Comparison of ENCODE assay signal across 10 mouse cellular contexts in genomic region chr12:117412257-117412656, GRCm38 (mm10).
DNase-seq lines count a peak whose midpoint lies in the region; ATAC-seq lines count a peak whose summit lies in the region.
"Had no signal": no experiment of that assay in that cellular context is flagged by ENCODE, and none has a peak within 500 bp of the region (broad histone marks: within the 10 kb centered on the region; RNA-seq: fewer than 3 reads in every experiment).

No protein-coding gene starts in this region.

- no peaks in the 10 kb centered on the region for H3K36me3 ChIP-seq in heart, embryonic 11.5 days (ENCODE audit: control insufficient read depth, insufficient read depth, low read length)
- H3K36me3 ChIP-seq in kidney, embryonic 14.5 days (ENCODE audit: control insufficient read depth, insufficient read depth, low read length) = no peaks in the 10 kb centered on the region
- no peaks in the 10 kb centered on the region for H3K36me3 ChIP-seq in neural tube, embryonic 14.5 days (ENCODE audit: control insufficient read depth, insufficient read depth, low read length)
- H3K36me3 ChIP-seq: embryonic facial prominence, embryonic 13.5 days had no signal

- H3K4me3 ChIP-seq in heart, embryonic 11.5 days (ENCODE audit: low read depth, low read length) = no peak overlapping the region
- no peak overlapping the region for H3K4me3 ChIP-seq in kidney, embryonic 14.5 days (ENCODE audit: low read length)
- no peak overlapping the region for H3K4me3 ChIP-seq in neural tube, embryonic 14.5 days (ENCODE audit: low read depth, low read length)
- H3K4me3 ChIP-seq: embryonic facial prominence, embryonic 13.5 days; megakaryocyte, embryonic 14.5 days had no signal

- DNase-seq in layer of hippocampus, adult 9-11 months = peak; percentile 50
- no peak for DNase-seq in layer of hippocampus, adult 9-10 months (ENCODE audit: low spot score)
- DNase-seq in frontal cortex, postnatal 25 days (ENCODE audit: low spot score in 2 of 2) = no peak

- no peak for ATAC-seq in heart, embryonic 11.5 days (replicated peaks; ENCODE audit: insufficient number of reproducible peaks, low FRiP score, low TSS enrichment)
- no peak for ATAC-seq in kidney, embryonic 14.5 days (ENCODE audit: low FRiP score, low TSS enrichment)
- peak; percentile 46; the same call in 1 of the 2 replicates for ATAC-seq in neural tube, embryonic 14.5 days (ENCODE audit: low read depth)
- ATAC-seq in cerebellum, adult (ENCODE audit: insufficient number of reproducible peaks, low FRiP score, low TSS enrichment) = no peak
- ATAC-seq: Patski had no signal

- H3K27ac ChIP-seq in heart, embryonic 11.5 days (ENCODE audit: low read depth, low read length) = 0 out of 2 replicates have a peak overlapping the region, but pooled peaks have one; percentile 18
- H3K27ac ChIP-seq in kidney, embryonic 14.5 days (ENCODE audit: low read depth, low read length) = 0 out of 2 replicates have a peak overlapping the region, but pooled peaks have one; percentile 2
- H3K27ac ChIP-seq in neural tube, embryonic 14.5 days (ENCODE audit: low read depth, low read length) = no peak overlapping the region

- H3K27me3 ChIP-seq in heart, embryonic 11.5 days (ENCODE audit: control insufficient read depth, insufficient read depth, low read length) = no peaks in the 10 kb centered on the region
- no peaks in the 10 kb centered on the region for H3K27me3 ChIP-seq in kidney, embryonic 14.5 days (ENCODE audit: control insufficient read depth, insufficient read depth, low read length)
- H3K27me3 ChIP-seq in neural tube, embryonic 14.5 days (ENCODE audit: control insufficient read depth, insufficient read depth, low read length) = no peaks in the 10 kb centered on the region
- H3K27me3 ChIP-seq: embryonic facial prominence, embryonic 13.5 days; megakaryocyte, embryonic 14.5 days; Patski had no signal

- H3K9ac ChIP-seq in heart, embryonic 11.5 days (ENCODE audit: low read depth, low read length) = no peak overlapping the region
- no peak overlapping the region for H3K9ac ChIP-seq in kidney, embryonic 14.5 days (ENCODE audit: low read depth, low read length)
- H3K9ac ChIP-seq in neural tube, embryonic 14.5 days (replicated peaks; ENCODE audit: low read depth, low read length) = no peak overlapping the region
- H3K9ac ChIP-seq: embryonic facial prominence, embryonic 13.5 days had no signal

- H3K4me1 ChIP-seq in heart, embryonic 11.5 days (ENCODE audit: control insufficient read depth, insufficient read depth, low read length) = no peaks in the 10 kb centered on the region; the same call in 1 of the 2 replicates
- H3K4me1 ChIP-seq in kidney, embryonic 14.5 days (ENCODE audit: control insufficient read depth, insufficient read depth, low read length) = no peaks in the 10 kb centered on the region
- H3K4me1 ChIP-seq in neural tube, embryonic 14.5 days (ENCODE audit: control insufficient read depth, insufficient read depth, low read length) = no peaks in the 10 kb centered on the region
- H3K4me1 ChIP-seq: megakaryocyte, embryonic 14.5 days had no signal

- H3K4me2 ChIP-seq in heart, embryonic 11.5 days = no peak overlapping the region
- no peak overlapping the region for H3K4me2 ChIP-seq in kidney, embryonic 14.5 days (replicated peaks; ENCODE audit: low read depth, low read length)
- H3K4me2 ChIP-seq in neural tube, embryonic 14.5 days (ENCODE audit: low read depth, low read length) = no peak overlapping the region
- H3K4me2 ChIP-seq: embryonic facial prominence, embryonic 13.5 days had no signal

- no peaks in the 10 kb centered on the region for H3K9me3 ChIP-seq in heart, embryonic 11.5 days (replicated peaks; ENCODE audit: control insufficient read depth, low read length)
- H3K9me3 ChIP-seq in kidney, embryonic 14.5 days (ENCODE audit: control insufficient read depth, low read length) = no peaks in the 10 kb centered on the region
- no peaks in the 10 kb centered on the region for H3K9me3 ChIP-seq in neural tube, embryonic 14.5 days (ENCODE audit: control insufficient read depth, low read length)
- H3K9me3 ChIP-seq: embryonic facial prominence, embryonic 13.5 days; megakaryocyte, embryonic 14.5 days had no signal

- 60% methylated on average over 6 of the region's 6 CpGs for WGBS in heart, embryonic 11.5 days (ENCODE audit: insufficient replicate concordance)
- WGBS in kidney, embryonic 14.5 days = 78% methylated on average over 6 of the region's 6 CpGs
- 38% methylated on average over 6 of the region's 6 CpGs for WGBS in neural tube, embryonic 14.5 days
